Mouse (Mus musculus): Measurements from ENCODE around the gene Slc25a44. TPM values are rescaled to one million over a fixed set of nuclear protein-coding genes. Genes with fewer than 3 reads are reported as not detected.

The Slc25a44 gene
- polyA plus RNA-seq, 1 experiment from 2014 or later = 19.4 TPM

GRCm38 (mm10) chr3:88453369-88453768 lies 28.4 kb upstream of the Slc25a44 start:
- Histone ChIP-seq H3K4me2 (replicated peaks; ENCODE audit: low read depth, low read length) (no peak overlapping the region), H3K9me3 (ENCODE audit: control insufficient read depth, low read length) (no peaks in the 10 kb centered on the region), H3K4me1 (ENCODE audit: control insufficient read depth, insufficient read depth, low read length) (peaks cover 20% of the 10 kb centered on the region), H3K9ac (ENCODE audit: low read depth, low read length) (no peak overlapping the region), H3K27me3 (ENCODE audit: control insufficient read depth, insufficient read depth, low read length) (no peaks in the 10 kb centered on the region), H3K4me3 (ENCODE audit: low read length) (no peak overlapping the region), H3K36me3 (ENCODE audit: control insufficient read depth, insufficient read depth, low read length) (no peaks in the 10 kb centered on the region), H3K27ac (ENCODE audit: low read depth, low read length) (no peak overlapping the region)
- WGBS = 51% methylated on average over 8 of the region's 8 CpGs
- no peak for ATAC-seq (ENCODE audit: low FRiP score, low TSS enrichment)

GRCm38 (mm10) chr3:88452716-88453115 lies 27.8 kb upstream of the Slc25a44 start:
- H3K4me2 ChIP-seq (replicated peaks; ENCODE audit: low read depth, low read length) = no peak overlapping the region
- no peak overlapping the region for H3K4me3 ChIP-seq (ENCODE audit: low read length)
- 79% methylated on average over 6 of the region's 6 CpGs for WGBS
- H3K4me1 ChIP-seq (ENCODE audit: control insufficient read depth, insufficient read depth, low read length) = peaks cover 20% of the 10 kb centered on the region
- H3K36me3 ChIP-seq (ENCODE audit: control insufficient read depth, insufficient read depth, low read length) = no peaks in the 10 kb centered on the region
- no peak overlapping the region for H3K27ac ChIP-seq (ENCODE audit: low read depth, low read length)
- no peak overlapping the region for H3K9ac ChIP-seq (ENCODE audit: low read depth, low read length)
- H3K9me3 ChIP-seq (ENCODE audit: control insufficient read depth, low read length) = no peaks in the 10 kb centered on the region
- H3K27me3 ChIP-seq (ENCODE audit: control insufficient read depth, insufficient read depth, low read length) = no peaks in the 10 kb centered on the region
- ATAC-seq (ENCODE audit: low FRiP score, low TSS enrichment) = no peak

GRCm38 (mm10) chr3:88452246-88452645 lies 27.3 kb upstream of the Slc25a44 start:
- Histone ChIP-seq H3K4me1 (ENCODE audit: control insufficient read depth, insufficient read depth, low read length) (peaks cover 20% of the 10 kb centered on the region), H3K4me2 (replicated peaks; ENCODE audit: low read depth, low read length) (no peak overlapping the region), H3K36me3 (ENCODE audit: control insufficient read depth, insufficient read depth, low read length) (no peaks in the 10 kb centered on the region), H3K27me3 (ENCODE audit: control insufficient read depth, insufficient read depth, low read length) (no peaks in the 10 kb centered on the region), H3K27ac (ENCODE audit: low read depth, low read length) (no peak overlapping the region), H3K9me3 (ENCODE audit: control insufficient read depth, low read length) (no peaks in the 10 kb centered on the region), H3K4me3 (ENCODE audit: low read length) (no peak overlapping the region), H3K9ac (ENCODE audit: low read depth, low read length) (no peak overlapping the region)
- 69% methylated on average over 5 of the region's 5 CpGs for WGBS
- no peak for ATAC-seq (ENCODE audit: low FRiP score, low TSS enrichment)

DNA sequence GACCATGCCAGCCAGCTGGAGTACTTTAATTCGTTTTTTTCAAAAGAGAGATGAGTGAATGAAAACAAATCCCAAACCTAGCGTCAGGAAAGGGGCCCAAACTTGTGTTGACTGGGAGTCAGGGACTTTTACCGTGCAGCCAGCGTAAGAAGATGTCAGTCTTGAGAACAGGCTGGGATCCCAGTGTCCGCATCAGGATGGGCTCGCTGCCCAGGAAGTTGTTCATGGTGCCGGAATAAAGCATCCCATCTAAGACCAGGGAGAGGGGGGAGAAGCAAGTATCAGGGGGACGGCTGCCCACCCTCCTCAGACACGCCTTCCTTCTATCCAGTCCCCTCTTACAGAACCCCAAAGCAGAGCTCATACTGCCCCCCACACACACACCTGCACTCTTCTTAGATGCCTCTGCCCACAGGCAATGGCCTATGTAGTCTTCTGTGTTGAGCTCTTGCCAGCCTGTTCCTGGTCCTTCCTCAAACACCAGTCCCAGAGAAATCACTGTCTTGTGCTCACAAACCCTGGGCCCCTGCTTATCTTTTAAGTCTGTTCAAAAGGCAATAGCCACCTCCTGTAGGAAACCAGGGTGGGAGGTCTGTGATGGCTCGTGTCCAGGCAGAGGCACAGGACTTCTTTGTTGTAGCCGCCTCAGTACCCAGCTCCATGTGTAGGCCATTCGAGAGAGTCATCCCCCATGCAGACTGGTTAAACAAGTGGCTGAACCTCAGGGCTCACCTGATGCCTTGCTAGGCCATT lies 25.6 kb upstream of the Slc25a44 start:
- Histone ChIP-seq H3K4me3 (ENCODE audit: low read length) (no peak overlapping the region), H3K4me2 (replicated peaks; ENCODE audit: low read depth, low read length) (no peak overlapping the region), H3K9ac (ENCODE audit: low read depth, low read length) (no peak overlapping the region), H3K9me3 (ENCODE audit: control insufficient read depth, low read length) (no peaks in the 10 kb centered on the region), H3K36me3 (ENCODE audit: control insufficient read depth, insufficient read depth, low read length) (no peaks in the 10 kb centered on the region), H3K27ac (ENCODE audit: low read depth, low read length) (no peak overlapping the region), H3K4me1 (ENCODE audit: control insufficient read depth, insufficient read depth, low read length) (peaks cover 12% of the 10 kb centered on the region; the same call in 1 of the 2 replicates), H3K27me3 (ENCODE audit: control insufficient read depth, insufficient read depth, low read length) (no peaks in the 10 kb centered on the region)
- WGBS = 83% methylated on average over 12 of the region's 12 CpGs
- ATAC-seq (ENCODE audit: low FRiP score, low TSS enrichment) = no peak

GRCm38 (mm10) chr3:88449395-88450023 lies 24.6 kb upstream of the Slc25a44 start:
- H3K36me3 ChIP-seq (ENCODE audit: control insufficient read depth, insufficient read depth, low read length) = no peaks in the 10 kb centered on the region
- H3K4me2 ChIP-seq (replicated peaks; ENCODE audit: low read depth, low read length) = peak overlapping the region; percentile 45
- H3K27ac ChIP-seq (ENCODE audit: low read depth, low read length) = no peak overlapping the region
- WGBS = 7% methylated on average over 21 of the region's 21 CpGs
- H3K9ac ChIP-seq (ENCODE audit: low read depth, low read length) = peak overlapping the region; percentile 55
- peaks cover 12% of the 10 kb centered on the region; the same call in 1 of the 2 replicates for H3K4me1 ChIP-seq (ENCODE audit: control insufficient read depth, insufficient read depth, low read length)
- H3K27me3 ChIP-seq (ENCODE audit: control insufficient read depth, insufficient read depth, low read length) = no peaks in the 10 kb centered on the region
- peak overlapping the region; percentile 33 for H3K4me3 ChIP-seq (ENCODE audit: low read length)
- ATAC-seq (ENCODE audit: low FRiP score, low TSS enrichment) = peak; percentile 77
- H3K9me3 ChIP-seq (ENCODE audit: control insufficient read depth, low read length) = no peaks in the 10 kb centered on the region

DNA sequence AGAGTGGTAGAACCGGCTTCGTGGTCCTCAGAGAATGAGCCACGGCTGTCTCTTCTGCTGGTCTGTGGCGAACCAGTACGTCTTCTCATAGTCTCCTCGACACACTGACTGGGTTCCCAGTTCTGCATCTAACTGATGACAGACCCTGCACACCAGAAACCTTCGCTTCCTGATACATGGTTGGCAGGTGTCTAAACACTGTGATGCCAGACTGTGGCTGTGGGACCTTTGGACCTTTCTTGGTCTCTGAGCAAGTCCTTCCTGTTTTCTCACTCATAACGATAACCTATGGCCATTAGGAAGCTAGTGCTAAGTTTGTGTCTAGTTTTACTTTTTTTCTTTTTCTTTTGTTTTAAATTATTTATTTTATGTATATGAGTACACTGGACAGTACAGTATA lies 23.5 kb upstream of the Slc25a44 start:
- Histone ChIP-seq H3K4me1 (ENCODE audit: control insufficient read depth, insufficient read depth, low read length) (peaks cover 12% of the 10 kb centered on the region; the same call in 1 of the 2 replicates), H3K27me3 (ENCODE audit: control insufficient read depth, insufficient read depth, low read length) (no peaks in the 10 kb centered on the region), H3K4me2 (replicated peaks; ENCODE audit: low read depth, low read length) (no peak overlapping the region), H3K27ac (ENCODE audit: low read depth, low read length) (no peak overlapping the region), H3K9ac (ENCODE audit: low read depth, low read length) (no peak overlapping the region), H3K36me3 (ENCODE audit: control insufficient read depth, insufficient read depth, low read length) (no peaks in the 10 kb centered on the region), H3K9me3 (ENCODE audit: control insufficient read depth, low read length) (no peaks in the 10 kb centered on the region), H3K4me3 (ENCODE audit: low read length) (no peak overlapping the region)
- ATAC-seq (ENCODE audit: low FRiP score, low TSS enrichment) = no peak
- 91% methylated on average over 8 of the region's 8 CpGs for WGBS

DNA sequence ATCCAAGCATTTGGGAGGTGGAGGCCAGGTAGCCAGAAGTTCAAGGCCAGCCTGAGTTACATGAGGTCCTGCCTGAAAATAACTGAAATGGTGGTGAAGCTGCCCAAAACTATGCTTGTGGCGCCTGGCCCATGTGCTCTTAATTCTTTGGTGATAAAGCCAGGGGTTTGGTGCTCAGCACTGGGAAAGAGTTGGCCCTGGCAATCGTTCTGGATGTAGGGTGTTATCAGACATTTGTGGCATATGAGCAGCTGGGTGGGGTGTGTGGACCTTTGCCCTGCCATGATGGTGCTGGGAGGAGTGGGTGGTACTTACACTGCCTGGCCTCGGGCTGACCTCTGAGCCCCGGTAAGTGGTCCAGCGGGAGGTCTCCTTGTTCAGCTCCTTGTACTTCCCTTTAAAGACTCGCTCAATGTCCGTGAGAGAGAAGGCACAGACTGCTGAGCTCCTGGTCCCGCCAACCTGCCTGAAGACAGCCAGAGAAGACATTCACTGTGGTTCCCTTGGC lies 22.8 kb upstream of the Slc25a44 start:
- no peak overlapping the region for H3K4me2 ChIP-seq (replicated peaks; ENCODE audit: low read depth, low read length)
- no peaks in the 10 kb centered on the region for H3K9me3 ChIP-seq (ENCODE audit: control insufficient read depth, low read length)
- no peaks in the 10 kb centered on the region for H3K36me3 ChIP-seq (ENCODE audit: control insufficient read depth, insufficient read depth, low read length)
- 63% methylated on average over 8 of the region's 8 CpGs for WGBS
- H3K9ac ChIP-seq (ENCODE audit: low read depth, low read length) = no peak overlapping the region
- ATAC-seq (ENCODE audit: low FRiP score, low TSS enrichment) = no peak
- no peak overlapping the region for H3K4me3 ChIP-seq (ENCODE audit: low read length)
- no peak overlapping the region for H3K27ac ChIP-seq (ENCODE audit: low read depth, low read length)
- peaks cover 12% of the 10 kb centered on the region; the same call in 1 of the 2 replicates for H3K4me1 ChIP-seq (ENCODE audit: control insufficient read depth, insufficient read depth, low read length)
- H3K27me3 ChIP-seq (ENCODE audit: control insufficient read depth, insufficient read depth, low read length) = no peaks in the 10 kb centered on the region

GRCm38 (mm10) chr3:88446471-88447123 lies 21.7 kb upstream of the Slc25a44 start:
- Histone ChIP-seq H3K27ac (ENCODE audit: low read depth, low read length) (no peak overlapping the region), H3K4me1 (ENCODE audit: control insufficient read depth, insufficient read depth, low read length) (peaks cover 12% of the 10 kb centered on the region; the same call in 1 of the 2 replicates), H3K27me3 (ENCODE audit: control insufficient read depth, insufficient read depth, low read length) (no peaks in the 10 kb centered on the region), H3K4me3 (ENCODE audit: low read length) (no peak overlapping the region), H3K36me3 (ENCODE audit: control insufficient read depth, insufficient read depth, low read length) (no peaks in the 10 kb centered on the region), H3K4me2 (replicated peaks; ENCODE audit: low read depth, low read length) (no peak overlapping the region), H3K9ac (ENCODE audit: low read depth, low read length) (no peak overlapping the region), H3K9me3 (ENCODE audit: control insufficient read depth, low read length) (no peaks in the 10 kb centered on the region)
- ATAC-seq (ENCODE audit: low FRiP score, low TSS enrichment) = no peak
- WGBS = 71% methylated on average over 8 of the region's 8 CpGs

DNA sequence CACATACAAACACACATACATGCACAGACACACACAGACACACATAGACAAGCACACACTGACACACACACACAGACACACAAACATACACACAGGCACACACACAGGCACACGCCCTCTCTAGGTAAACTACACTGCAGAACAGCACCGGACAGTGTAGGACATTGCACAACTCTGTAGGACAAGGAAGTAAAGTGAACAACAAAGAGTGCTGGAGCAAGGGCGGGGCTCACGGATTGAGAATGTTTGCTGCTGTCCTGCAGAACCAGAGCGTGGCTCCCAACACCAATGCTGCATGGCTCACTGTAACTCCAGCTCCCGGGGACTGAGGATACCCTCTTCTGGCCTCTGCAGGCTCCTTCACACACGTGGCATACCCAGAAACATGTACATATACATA lies 17.9 kb upstream of the Slc25a44 start:
- Histone ChIP-seq H3K4me1 (ENCODE audit: control insufficient read depth, insufficient read depth, low read length) (peaks cover 6% of the 10 kb centered on the region; the same call in 1 of the 2 replicates), H3K36me3 (ENCODE audit: control insufficient read depth, insufficient read depth, low read length) (no peaks in the 10 kb centered on the region), H3K27me3 (ENCODE audit: control insufficient read depth, insufficient read depth, low read length) (no peaks in the 10 kb centered on the region), H3K27ac (ENCODE audit: low read depth, low read length) (no peak overlapping the region), H3K9me3 (ENCODE audit: control insufficient read depth, low read length) (no peaks in the 10 kb centered on the region), H3K4me3 (ENCODE audit: low read length) (no peak overlapping the region), H3K4me2 (replicated peaks; ENCODE audit: low read depth, low read length) (no peak overlapping the region), H3K9ac (ENCODE audit: low read depth, low read length) (no peak overlapping the region)
- no peak for ATAC-seq (ENCODE audit: low FRiP score, low TSS enrichment)
- WGBS = 76% methylated on average over 7 of the region's 7 CpGs
